Mouse (Mus musculus) cerebellum, postnatal 25 days (tissue): Measurements from ENCODE around the gene Gprc5c.

Experiments used
- DNase-seq, 2 experiments: peaks; one replicate each; pipeline ENCODE4 v3.0.0; 2021; ENCODE audit warnings: mixed read lengths in 2 of 2

The Gprc5c gene

DNA sequence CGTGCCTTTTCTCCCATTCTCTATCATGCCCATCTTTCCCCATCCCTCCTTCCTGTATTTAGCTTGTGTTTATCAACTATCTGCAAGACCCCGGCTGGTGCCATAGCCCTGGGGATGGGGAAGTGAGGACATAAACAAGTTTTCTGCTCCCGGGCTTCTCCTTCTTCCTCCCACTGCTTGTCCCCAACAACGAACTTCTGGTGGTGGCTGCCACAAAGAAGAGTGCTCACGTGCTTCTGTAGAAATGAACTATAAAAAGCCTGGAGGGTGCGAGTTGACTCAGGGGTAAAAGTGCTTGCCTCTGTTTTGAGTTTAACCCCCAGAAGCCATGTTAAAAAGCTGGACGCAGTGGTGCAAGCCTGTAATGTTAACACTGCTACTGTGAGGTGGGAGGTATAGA is 64.0 kb downstream of the Gprc5c start:
- no peak for DNase-seq

GRCm38 (mm10) chr11:114917120-114917519 is 66.2 kb downstream of the Gprc5c start:
- no peak for DNase-seq
